Mouse (Mus musculus) midbrain, embryonic 13.5 days (tissue): ENCODE measurements around the gene Chchd3. TPM values are rescaled to one million over a fixed set of nuclear protein-coding genes. Genes with fewer than 3 reads are reported as not detected.

Source experiments
- ATAC-seq: fragments of 200-750 bp; cut with Nextera tagmentation; 2 replicates; pipeline ENCODE4 v1.8.0; 2017; ENCODE audit warnings: mild to moderate bottlenecking, moderate TSS enrichment, moderate library complexity
- H3K27ac ChIP-seq: fragments of 300-500 bp; sonication (generic); 2 replicates; pipeline ENCODE4 v1.5.1; 2015; ENCODE audit warnings: inconsistent platforms, mild to moderate bottlenecking, moderate library complexity
- H3K27me3 ChIP-seq: fragments of 300-500 bp; sonication (generic); 2 replicates; pipeline ENCODE4 v1.6.1; 2015; ENCODE audit warnings: mild to moderate bottlenecking, inconsistent platforms
- H3K36me3 ChIP-seq: fragments of 300-500 bp; sonication (generic); 2 replicates; pipeline ENCODE4 v1.6.1; 2015; ENCODE audit warnings: mild to moderate bottlenecking, inconsistent platforms
- H3K4me1 ChIP-seq: fragments of 300-500 bp; sonication (generic); replicated peaks from 2 replicates; pipeline ENCODE4 v1.6.1; 2015; ENCODE audit warnings: inconsistent platforms
- H3K4me2 ChIP-seq: fragments of 300-500 bp; sonication (generic); replicated peaks from 2 replicates; pipeline ENCODE4 v1.6.1; 2015; ENCODE audit warnings: moderate library complexity, mild to moderate bottlenecking, inconsistent platforms
- H3K4me3 ChIP-seq: fragments of 300-500 bp; sonication (generic); replicated peaks from 2 replicates; pipeline ENCODE4 v1.5.1; 2015; ENCODE audit warnings: mild to moderate bottlenecking, inconsistent platforms
- H3K9ac ChIP-seq: fragments of 300-500 bp; sonication (generic); replicated peaks from 2 replicates; pipeline ENCODE4 v1.6.1; 2015; ENCODE audit warnings: mild to moderate bottlenecking, inconsistent platforms
- H3K9me3 ChIP-seq: fragments of 300-500 bp; sonication (generic); 2 replicates; pipeline ENCODE4 v1.6.1; 2016; ENCODE audit warnings: mild to moderate bottlenecking, inconsistent platforms
- WGBS: fragments of 180-500 bp; shearing (Covaris S2); methylation state at CpG from one replicate; pipeline ENCODE4 v1.1.7; 2015; 5-methylcytosine and 5-hydroxymethylcytosine counted together
- polyA plus RNA-seq: library from polyadenylated mRNA; unstranded; fragments of >200 nt; fragmentation: Nextera tagmentation; extraction: Ambion mirVana; gene quantifications from 2 replicates; pipeline ENCODE4 v1.2.1, GENCODE M21; 2015

Chchd3 gene
- polyA plus RNA-seq, 1 experiment from 2014 or later: 117 TPM

DNA sequence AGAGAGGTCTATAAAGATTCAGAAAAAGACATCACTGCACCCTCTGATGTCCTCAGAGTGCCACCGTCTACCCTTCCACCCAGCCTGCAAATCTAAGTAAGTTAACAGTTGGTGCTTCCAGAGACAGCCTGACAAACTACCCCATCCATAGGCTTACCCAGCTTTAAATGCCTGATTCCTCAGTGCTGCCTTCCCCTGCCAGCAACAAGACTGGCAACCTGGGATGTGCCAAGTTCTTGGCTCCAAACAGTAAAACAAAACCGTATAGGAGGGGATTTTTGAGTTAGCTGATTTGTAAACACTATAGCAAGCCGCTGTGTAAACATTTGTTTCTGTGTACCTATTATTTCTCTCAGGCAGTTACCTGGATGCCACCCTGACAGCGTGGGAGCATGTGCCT, 269.6 kb downstream of the Chchd3 start:
- no peaks in the 10 kb centered on the region for H3K4me1 ChIP-seq
- H3K36me3 ChIP-seq: peaks cover 14% of the 10 kb centered on the region
- no peak for ATAC-seq
- no peaks in the 10 kb centered on the region for H3K27me3 ChIP-seq
- H3K27ac ChIP-seq: no peak overlapping the region
- no peak overlapping the region for H3K4me3 ChIP-seq
- no peaks in the 10 kb centered on the region for H3K9me3 ChIP-seq
- no peak overlapping the region for H3K9ac ChIP-seq
- H3K4me2 ChIP-seq: no peak overlapping the region
- 91% methylated on average over 4 of the region's 4 CpGs for WGBS

DNA sequence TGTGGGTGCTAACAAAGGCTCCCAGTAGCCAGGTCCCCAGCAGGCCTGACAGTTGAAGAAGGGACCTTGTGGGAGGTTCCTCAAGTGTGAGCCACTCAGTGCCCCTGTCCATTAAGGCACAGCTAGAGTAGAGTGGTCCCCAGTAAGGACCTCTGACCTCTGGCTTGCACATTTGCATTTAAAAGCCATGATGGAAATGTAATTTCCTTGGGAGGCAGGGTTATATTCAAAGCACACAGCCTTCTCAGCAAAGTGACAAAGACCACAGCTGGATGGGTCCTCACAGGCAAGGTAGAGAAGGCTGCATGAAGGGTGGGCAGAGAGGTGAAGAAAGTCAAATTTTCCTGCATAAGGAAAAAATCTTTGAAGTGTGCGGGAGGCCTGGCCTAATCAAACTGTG, 272.7 kb downstream of the Chchd3 start:
- H3K9ac ChIP-seq: no peak overlapping the region

DNA sequence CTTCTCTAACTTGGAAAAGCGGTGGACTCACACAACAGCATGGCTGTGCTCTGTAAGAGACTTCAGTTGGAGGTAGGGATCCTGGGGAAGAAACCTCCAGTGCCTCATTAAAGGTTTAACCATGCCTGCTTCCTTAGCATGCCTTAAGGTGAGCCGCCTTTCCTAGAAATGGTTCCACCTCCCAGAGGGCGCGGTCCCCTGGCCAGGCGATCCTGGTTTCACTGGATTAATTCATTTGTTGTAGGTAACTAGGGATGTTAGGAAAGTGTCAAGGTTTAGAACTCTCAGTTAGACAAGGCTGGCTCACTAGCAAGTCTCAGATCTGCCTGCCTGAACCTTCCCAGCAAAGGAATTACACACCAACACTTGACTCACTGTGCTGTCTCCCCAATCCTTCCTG, 273.9 kb downstream of the Chchd3 start:
- Histone ChIP-seq H3K27ac (no peak overlapping the region), H3K36me3 (peaks cover 8% of the 10 kb centered on the region), H3K4me2 (no peak overlapping the region), H3K4me1 (no peaks in the 10 kb centered on the region), H3K9me3 (no peaks in the 10 kb centered on the region), H3K27me3 (no peaks in the 10 kb centered on the region), H3K9ac (no peak overlapping the region), H3K4me3 (no peak overlapping the region)
- 94% methylated on average over 5 of the region's 5 CpGs for WGBS
- ATAC-seq: no peak

More for the DNA sequence above, 272.7 kb downstream of the Chchd3 start:
- no peak for ATAC-seq
- 34% methylated on average over 1 of the region's 1 CpGs for WGBS
- H3K4me1 ChIP-seq: no peaks in the 10 kb centered on the region
- H3K9me3 ChIP-seq: no peaks in the 10 kb centered on the region
- H3K27me3 ChIP-seq: no peaks in the 10 kb centered on the region
- no peak overlapping the region for H3K4me3 ChIP-seq
- H3K27ac ChIP-seq: no peak overlapping the region
- H3K4me2 ChIP-seq: no peak overlapping the region
- peaks cover 11% of the 10 kb centered on the region for H3K36me3 ChIP-seq

DNA sequence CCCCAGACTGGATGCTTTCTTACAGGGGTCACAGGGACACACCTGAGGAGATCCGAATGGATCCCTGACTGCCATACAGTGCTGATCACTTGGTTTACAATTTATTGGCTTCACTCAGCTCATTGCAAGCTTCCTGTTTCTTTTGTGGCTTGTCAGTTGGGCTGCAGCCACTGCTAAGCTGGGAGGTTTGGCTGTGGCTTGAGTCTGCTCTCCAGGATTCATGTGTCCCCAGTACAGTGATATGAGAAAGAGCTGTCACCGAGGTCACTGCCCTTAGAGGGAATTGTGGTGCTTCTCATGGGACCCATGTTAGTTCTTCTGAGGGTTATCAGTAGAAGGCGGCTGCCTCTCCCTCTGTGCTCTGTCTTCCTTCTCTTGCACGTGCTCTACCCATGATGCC, 277.0 kb downstream of the Chchd3 start:
- Histone ChIP-seq H3K4me3 (no peak overlapping the region), H3K4me1 (no peaks in the 10 kb centered on the region), H3K27me3 (no peaks in the 10 kb centered on the region), H3K4me2 (no peak overlapping the region), H3K9me3 (no peaks in the 10 kb centered on the region), H3K27ac (no peak overlapping the region), H3K36me3 (peaks cover 2% of the 10 kb centered on the region), H3K9ac (no peak overlapping the region)
- no peak for ATAC-seq
- WGBS: 90% methylated on average over 4 of the region's 4 CpGs

DNA sequence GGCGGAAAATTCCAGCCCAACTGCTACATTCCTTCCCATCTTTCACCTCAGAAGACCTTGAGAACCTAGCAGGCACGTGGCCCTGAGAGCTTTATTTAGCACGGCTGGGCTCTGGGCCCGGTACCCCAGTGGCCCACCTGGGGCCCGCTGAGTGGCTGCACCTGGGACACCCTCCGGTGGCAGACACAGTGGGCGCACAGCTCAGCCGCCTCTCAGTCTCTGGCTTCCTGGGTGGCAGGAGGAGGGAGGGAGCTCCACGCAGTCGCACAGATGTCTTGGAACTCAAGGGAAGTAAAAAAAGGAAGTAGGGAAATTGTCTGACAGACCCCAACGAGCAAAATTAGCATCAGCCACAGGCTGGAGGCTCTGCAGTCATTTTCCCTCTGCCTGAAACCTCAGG, 279.5 kb downstream of the Chchd3 start:
- Histone ChIP-seq H3K9ac (no peak overlapping the region), H3K9me3 (no peaks in the 10 kb centered on the region), H3K27me3 (no peaks in the 10 kb centered on the region), H3K27ac (no peak overlapping the region), H3K36me3 (no peaks in the 10 kb centered on the region), H3K4me2 (no peak overlapping the region), H3K4me1 (no peaks in the 10 kb centered on the region), H3K4me3 (no peak overlapping the region)
- ATAC-seq: no peak
- WGBS: 25% methylated on average over 11 of the region's 11 CpGs

DNA sequence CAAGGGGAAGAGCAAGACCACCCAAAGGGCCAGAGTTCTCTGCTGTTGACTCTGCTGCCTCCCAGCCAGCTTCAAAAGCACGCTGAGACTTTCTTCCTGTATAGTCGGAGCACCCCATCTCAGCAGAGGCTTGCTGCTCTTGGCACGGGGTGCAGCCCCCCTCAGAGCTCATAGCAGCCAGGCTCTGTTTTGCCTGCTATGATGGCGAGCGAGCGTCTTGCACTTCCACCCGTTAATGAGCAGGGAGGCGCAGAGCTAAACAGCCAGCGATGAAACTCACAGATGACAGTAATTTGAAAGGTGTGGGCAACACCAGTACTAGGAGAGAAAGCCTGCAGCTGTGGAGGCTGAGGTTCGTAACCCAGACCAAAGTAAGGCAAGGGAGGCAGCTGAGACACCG, 283.7 kb downstream of the Chchd3 start:
- Histone ChIP-seq H3K9ac (no peak overlapping the region), H3K4me3 (no peak overlapping the region), H3K27me3 (no peaks in the 10 kb centered on the region), H3K4me1 (no peaks in the 10 kb centered on the region), H3K9me3 (no peaks in the 10 kb centered on the region), H3K27ac (no peak overlapping the region), H3K4me2 (no peak overlapping the region), H3K36me3 (no peaks in the 10 kb centered on the region)
- WGBS: 75% methylated on average over 11 of the region's 11 CpGs
- no peak for ATAC-seq

DNA sequence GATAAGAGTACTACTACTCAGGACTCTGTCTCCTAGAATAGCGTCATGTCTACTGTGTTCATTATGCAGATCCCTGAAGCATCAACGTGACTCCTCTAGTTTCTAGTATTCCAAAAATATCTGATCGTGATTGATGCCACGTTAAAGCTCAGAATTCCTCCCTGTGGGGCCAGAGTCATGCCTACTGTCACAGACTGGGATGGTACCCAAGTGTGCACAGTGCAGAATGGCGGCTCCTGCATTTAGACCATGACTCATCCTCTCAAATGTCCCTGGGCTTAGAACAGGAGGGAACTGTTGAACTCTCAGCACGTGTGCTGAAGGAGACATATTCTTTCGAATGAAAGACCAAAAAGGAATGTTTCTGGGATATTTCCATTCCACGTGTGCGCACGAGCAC, 305.5 kb downstream of the Chchd3 start:
- no peak for ATAC-seq
- no peaks in the 10 kb centered on the region for H3K36me3 ChIP-seq

DNA sequence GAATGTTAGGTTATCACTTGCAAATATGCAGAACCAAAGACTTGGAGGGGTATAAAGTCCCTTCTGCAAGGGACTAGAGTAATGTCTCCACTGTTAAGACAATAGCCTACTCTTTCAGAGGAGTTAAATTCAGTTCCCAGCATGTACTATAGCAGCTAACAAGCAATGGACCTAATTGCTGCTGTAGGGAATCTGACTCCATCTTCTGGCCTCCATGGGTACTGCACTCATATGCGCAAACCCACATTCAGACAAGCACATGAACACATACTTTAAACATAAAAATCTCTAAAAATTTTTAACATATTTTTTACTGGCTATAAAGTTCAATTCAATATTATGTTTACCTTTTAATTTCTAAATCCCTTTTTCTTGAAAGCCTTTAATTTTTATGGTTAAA, 310.2 kb downstream of the Chchd3 start:
- ATAC-seq: no peak
- Histone ChIP-seq H3K4me2 (no peak overlapping the region), H3K9me3 (no peaks in the 10 kb centered on the region), H3K4me3 (no peak overlapping the region), H3K27ac (no peak overlapping the region), H3K4me1 (no peaks in the 10 kb centered on the region), H3K9ac (no peak overlapping the region), H3K27me3 (no peaks in the 10 kb centered on the region), H3K36me3 (no peaks in the 10 kb centered on the region)
- 100% methylated on average over 1 of the region's 1 CpGs for WGBS

More for the DNA sequence above, 305.5 kb downstream of the Chchd3 start:
- H3K9me3 ChIP-seq: no peaks in the 10 kb centered on the region
- no peaks in the 10 kb centered on the region for H3K27me3 ChIP-seq
- no peak overlapping the region for H3K27ac ChIP-seq
- no peak overlapping the region for H3K4me3 ChIP-seq
- H3K4me1 ChIP-seq: no peaks in the 10 kb centered on the region
- no peak overlapping the region for H3K4me2 ChIP-seq
- no peak overlapping the region for H3K9ac ChIP-seq
- WGBS: 90% methylated on average over 10 of the region's 10 CpGs

DNA sequence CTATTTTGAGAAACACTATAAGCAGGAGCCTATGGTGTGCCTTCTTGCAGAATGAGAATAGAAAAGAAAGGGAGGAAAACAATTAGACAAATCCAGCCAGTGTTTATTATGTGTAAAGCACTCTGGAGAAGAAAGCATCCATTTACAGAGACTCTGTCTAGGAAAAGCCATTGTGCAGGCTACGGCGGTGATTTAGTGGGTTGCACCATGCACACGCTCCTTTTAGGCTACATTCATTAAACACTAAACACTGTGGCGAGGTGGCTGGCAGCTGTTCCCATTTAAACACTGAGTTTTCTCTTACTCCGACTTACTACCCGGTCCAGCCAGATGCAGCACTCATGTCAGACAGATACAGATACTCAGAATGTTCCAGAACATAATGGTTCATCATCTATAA, 311.3 kb downstream of the Chchd3 start:
- Histone ChIP-seq H3K9ac (no peak overlapping the region), H3K4me1 (no peaks in the 10 kb centered on the region), H3K4me2 (no peak overlapping the region), H3K9me3 (no peaks in the 10 kb centered on the region), H3K27me3 (no peaks in the 10 kb centered on the region), H3K36me3 (no peaks in the 10 kb centered on the region), H3K27ac (no peak overlapping the region), H3K4me3 (no peak overlapping the region)
- 77% methylated on average over 6 of the region's 6 CpGs for WGBS
- ATAC-seq: no peak

DNA sequence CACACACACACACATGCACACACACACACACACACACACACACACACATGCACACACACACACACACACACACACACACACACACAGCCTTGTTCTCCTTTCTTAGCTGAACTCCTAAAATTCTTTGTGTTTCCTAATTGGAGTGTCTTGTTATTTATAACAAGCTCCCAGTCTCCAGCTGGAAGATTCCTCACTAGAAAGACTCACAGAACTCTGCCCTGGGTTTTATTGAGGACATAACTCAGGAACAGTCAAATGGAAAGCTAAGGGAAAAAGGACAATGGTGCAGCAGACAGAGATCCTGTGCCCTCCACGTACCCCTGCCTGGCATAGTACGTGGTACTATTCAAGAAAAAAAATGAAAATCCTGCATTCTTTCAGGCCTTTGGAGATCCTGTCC, 312.7 kb downstream of the Chchd3 start:
- no peak overlapping the region for H3K27ac ChIP-seq
- H3K9me3 ChIP-seq: no peaks in the 10 kb centered on the region
- H3K4me3 ChIP-seq: no peak overlapping the region
- no peak overlapping the region for H3K4me2 ChIP-seq
- no peak for ATAC-seq
- H3K27me3 ChIP-seq: no peaks in the 10 kb centered on the region
- 83% methylated on average over 2 of the region's 2 CpGs for WGBS
- no peaks in the 10 kb centered on the region for H3K4me1 ChIP-seq
- no peaks in the 10 kb centered on the region for H3K36me3 ChIP-seq
- no peak overlapping the region for H3K9ac ChIP-seq

Other genes starting within 250 kb of the Chchd3 start
- gene Exoc4, start 188.8 kb upstream of the Chchd3 start, polyA plus RNA-seq: 50.7 and 55.0 TPM in 2 replicates